ENCODE assay signal across 8 mouse cellular contexts in the genomic region with DNA sequence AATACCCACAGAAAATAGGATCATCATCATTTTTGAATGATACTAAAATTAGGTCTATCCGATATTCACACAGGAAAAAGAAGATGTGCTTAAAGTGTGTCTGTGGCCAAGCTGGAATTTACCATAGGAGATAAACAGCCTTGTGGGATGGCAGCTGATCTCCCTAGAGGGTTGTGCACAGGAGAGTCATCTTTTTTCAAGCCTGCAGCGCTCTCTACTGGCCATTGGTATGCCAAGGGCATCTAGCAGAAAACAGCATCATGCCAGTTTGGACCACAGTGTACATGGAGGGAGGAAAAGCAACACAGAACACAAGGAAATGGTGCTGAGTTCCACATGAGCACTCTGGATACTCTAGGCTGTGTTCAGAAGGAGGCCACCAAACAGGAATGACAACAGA.
A peak's percentile ranks its signal among the peaks of the same experiment; 100 is the strongest.
DNase-seq lines count a peak whose midpoint lies in the region; ATAC-seq lines count a peak whose summit lies in the region.

No protein-coding gene starts in this region.

- 29% methylated on average over 2 of the region's 2 CpGs for WGBS in hindbrain, embryonic 14.5 days

- DNase-seq in cerebellum, adult 18-20 months: peak; percentile 7 to 14
- DNase-seq in cerebellum, adult 11-12 months: no peak
- peak; percentile 70 to 81 for DNase-seq in adrenal gland, postnatal 36 days
- peak; percentile 21 for DNase-seq in fibroblast of lung, adult 2 months (ENCODE audit: low read depth)
- DNase-seq in hindbrain, embryonic 14.5 days (ENCODE audit: low spot score): peak; percentile 72
- peak; percentile 85 to 86 for DNase-seq in layer of hippocampus, postnatal 10 days (ENCODE audit: low spot score in 2 of 2)
- DNase-seq in lung, postnatal 10 days: peak; percentile 83
- DNase-seq in retina, postnatal 7 days (ENCODE audit: low read depth, low spot score): peak; percentile 63

- no peak overlapping the region for H3K4me3 ChIP-seq in hindbrain, embryonic 14.5 days (replicated peaks; ENCODE audit: low read length)

- no peaks in the 10 kb centered on the region for H3K27me3 ChIP-seq in hindbrain, embryonic 14.5 days (ENCODE audit: control insufficient read depth, insufficient read depth, low read length)

- peak; percentile 68; the same call in 1 of the 2 replicates for ATAC-seq in hindbrain, embryonic 14.5 days (ENCODE audit: low FRiP score)

- no peaks in the 10 kb centered on the region for H3K4me1 ChIP-seq in hindbrain, embryonic 14.5 days (replicated peaks; ENCODE audit: control insufficient read depth, insufficient read depth, low read length)

- no peak overlapping the region for H3K4me2 ChIP-seq in hindbrain, embryonic 14.5 days (replicated peaks)

- H3K36me3 ChIP-seq in hindbrain, embryonic 14.5 days (replicated peaks; ENCODE audit: control insufficient read depth, insufficient read depth): no peaks in the 10 kb centered on the region

- H3K9me3 ChIP-seq in hindbrain, embryonic 14.5 days (ENCODE audit: control insufficient read depth, low read length): no peaks in the 10 kb centered on the region

- H3K9ac ChIP-seq in hindbrain, embryonic 14.5 days: no peak overlapping the region

- H3K27ac ChIP-seq in hindbrain, embryonic 14.5 days: no peak overlapping the region
